Mouse (Mus musculus) C2C12 (cell line): ENCODE measurements at regions not wholly inside any gene's neighbourhood (a gene's known extent, or its start where the extent isn't known, plus 50 kb on each side); places are given as distances from the start of the nearest gene placed in this dataset.

Experiments
- H3K27me3 ChIP-seq: one replicate; pipeline ENCODE4 v1.6.1; 2011; ENCODE audit not compliant: control insufficient read depth, insufficient read depth, insufficient read length
- H3K36me3 ChIP-seq: one replicate; pipeline ENCODE4 v1.6.1; 2011; ENCODE audit not compliant: control insufficient read depth, insufficient read depth
- H3K4me3 ChIP-seq: one replicate; pipeline ENCODE4 v1.5.1; 2011; ENCODE audit warnings: mild to moderate bottlenecking, control low read depth; ENCODE audit not compliant: poor library complexity, insufficient read depth, severe bottlenecking
- H3K79me2 ChIP-seq: one replicate; pipeline ENCODE4 v1.6.1; 2011; ENCODE audit not compliant: control insufficient read depth, insufficient read depth
- H3K79me3 ChIP-seq: one replicate; pipeline ENCODE4 v1.6.1; 2011; ENCODE audit warnings: low read depth, control low read depth
- H3ac ChIP-seq: one replicate; pipeline ENCODE3; 2011; ENCODE audit warnings: low read depth; ENCODE audit not compliant: control insufficient read depth, insufficient read length
- CEBPB ChIP-seq: IDR thresholded peaks from one replicate; pipeline ENCODE4 v1.6.1; 2011; ENCODE audit warnings: low read depth, mild to moderate bottlenecking, control low read depth, moderate library complexity
- CTCF ChIP-seq: IDR thresholded peaks from one replicate; pipeline ENCODE4 v1.5.1; 2011; ENCODE audit not compliant: control insufficient read depth, insufficient read depth, insufficient read length
- FOSL1 ChIP-seq: IDR thresholded peaks from one replicate; pipeline ENCODE4 v1.8.0; 2011; ENCODE audit warnings: mild to moderate bottlenecking, low read length; ENCODE audit not compliant: poor library complexity, insufficient read depth, severe bottlenecking
- MAX ChIP-seq: IDR thresholded peaks from one replicate; pipeline ENCODE4 v1.6.1; 2011; ENCODE audit warnings: mild to moderate bottlenecking, control low read depth
- MYOD1 ChIP-seq: IDR thresholded peaks from one replicate; pipeline ENCODE4 v1.6.1; 2011; ENCODE audit warnings: low read depth; ENCODE audit not compliant: control insufficient read depth, insufficient read length
- MYOG ChIP-seq: IDR thresholded peaks from one replicate; pipeline ENCODE4 v1.6.1; 2011; ENCODE audit not compliant: control insufficient read depth, insufficient read length; ENCODE audit errors: extremely low read depth
- USF1 ChIP-seq: IDR thresholded peaks from one replicate; pipeline ENCODE4 v1.6.1; 2011; ENCODE audit warnings: low read depth, mild to moderate bottlenecking, control low read depth, moderate library complexity

DNA sequence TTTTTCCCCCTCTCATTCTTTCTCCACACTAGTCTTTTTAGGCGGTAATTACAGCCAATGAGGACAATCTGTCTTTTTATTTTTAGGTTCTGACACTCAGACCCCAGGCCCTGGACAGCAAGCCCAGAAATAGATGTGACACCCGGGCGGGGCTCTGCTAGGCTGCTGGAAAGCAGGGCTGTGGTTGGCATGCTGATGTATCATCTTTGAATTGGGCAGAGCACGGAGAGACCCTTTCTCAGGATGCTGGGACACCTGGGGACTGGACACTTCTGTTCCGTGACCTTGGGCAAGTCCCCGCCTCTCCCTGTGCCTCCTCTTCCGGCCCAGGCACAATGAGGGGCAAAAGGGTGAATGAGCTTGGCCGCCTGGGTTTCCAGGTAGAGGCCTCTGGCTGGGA lies 96.8 kb upstream of the Unc5b start:
- H3K79me3 ChIP-seq: no peaks in the 10 kb centered on the region
- H3K27me3 ChIP-seq: no peaks in the 10 kb centered on the region
- no peaks in the 10 kb centered on the region for H3K36me3 ChIP-seq
- no peak overlapping the region for H3ac ChIP-seq
- no peak overlapping the region for H3K4me3 ChIP-seq
- TF ChIP-seq FOSL1 (no peak), MAX (no peak)
- H3K79me2 ChIP-seq: no peaks in the 10 kb centered on the region

DNA sequence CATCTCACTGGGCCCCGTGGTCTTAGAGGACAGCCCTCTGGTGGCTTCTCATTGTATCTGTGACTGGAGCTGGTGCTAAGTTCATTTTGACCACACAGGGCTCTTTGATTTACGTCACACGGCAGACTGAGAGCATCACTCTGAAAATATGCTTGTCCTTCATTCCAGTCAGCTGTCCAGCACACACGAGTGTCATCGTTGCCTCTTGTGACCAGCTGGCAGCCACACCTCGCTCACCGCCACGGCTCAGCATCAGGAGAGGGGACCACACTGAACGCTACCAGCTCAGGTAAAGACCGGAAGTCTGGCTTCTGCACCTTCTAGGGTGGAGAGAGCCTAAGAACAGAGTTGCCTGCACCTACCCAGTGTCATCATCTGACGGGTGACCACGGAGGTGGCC lies 95.3 kb upstream of the Unc5b start:
- TF ChIP-seq CTCF: no peak
- no peaks in the 10 kb centered on the region for H3K79me2 ChIP-seq
- H3K79me3 ChIP-seq: no peaks in the 10 kb centered on the region
- no peak overlapping the region for H3K4me3 ChIP-seq
- no peaks in the 10 kb centered on the region for H3K36me3 ChIP-seq
- no peak overlapping the region for H3ac ChIP-seq
- H3K27me3 ChIP-seq: no peaks in the 10 kb centered on the region

DNA sequence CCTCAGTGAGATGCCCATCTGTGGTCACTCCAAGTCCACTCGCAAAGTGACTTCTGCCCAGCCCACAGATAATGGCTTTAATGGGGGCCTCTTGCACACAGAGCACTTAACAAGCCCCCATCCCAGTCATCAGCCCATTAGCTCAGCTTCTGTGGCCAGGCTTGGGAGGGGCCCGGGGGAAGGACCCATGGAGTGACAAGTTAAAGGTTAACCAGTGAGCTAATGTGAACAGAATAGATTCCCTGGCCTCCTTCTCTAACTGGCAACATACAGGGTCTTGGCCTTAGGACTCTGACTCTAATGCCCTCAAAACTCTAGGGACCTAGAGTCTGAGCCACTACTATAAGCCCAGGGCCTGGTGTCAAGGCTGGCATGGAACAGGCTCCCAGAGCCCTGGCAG lies 94.3 kb upstream of the Unc5b start:
- TF ChIP-seq USF1 (no peak), MYOG (no peak), CEBPB (no peak), CTCF (no peak), FOSL1 (no peak), MAX (no peak), MYOD1 (no peak)
- Histone ChIP-seq H3K79me3 (no peaks in the 10 kb centered on the region), H3K4me3 (no peak overlapping the region), H3K27me3 (no peaks in the 10 kb centered on the region), H3ac (no peak overlapping the region), H3K79me2 (no peaks in the 10 kb centered on the region), H3K36me3 (no peaks in the 10 kb centered on the region)

DNA sequence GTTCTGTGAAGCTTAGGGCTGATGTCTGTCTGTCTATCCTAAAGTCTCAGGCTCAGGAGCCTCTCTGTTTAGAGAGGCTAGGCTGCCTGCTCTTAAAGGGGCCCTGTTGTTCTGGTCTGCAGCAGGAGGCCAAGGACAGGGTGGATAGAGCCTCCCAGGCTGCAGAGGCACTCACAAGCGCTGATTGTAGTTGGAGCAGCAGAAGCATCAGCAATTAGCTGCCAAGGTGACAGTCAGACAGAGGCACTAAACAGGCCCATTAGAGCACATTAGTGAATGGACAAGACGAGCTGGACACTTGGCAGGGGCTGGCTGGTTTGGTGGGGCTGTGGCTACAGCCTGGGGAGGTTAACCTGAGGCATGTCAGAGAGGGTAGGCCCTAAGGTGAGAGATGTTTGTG lies 93.8 kb upstream of the Unc5b start:
- no peaks in the 10 kb centered on the region for H3K27me3 ChIP-seq
- TF ChIP-seq MAX (no peak), MYOD1 (no peak), USF1 (no peak), MYOG (no peak), CTCF (no peak), FOSL1 (no peak), CEBPB (no peak)
- no peaks in the 10 kb centered on the region for H3K79me2 ChIP-seq
- no peaks in the 10 kb centered on the region for H3K79me3 ChIP-seq
- no peak overlapping the region for H3ac ChIP-seq
- no peak overlapping the region for H3K4me3 ChIP-seq
- no peaks in the 10 kb centered on the region for H3K36me3 ChIP-seq

DNA sequence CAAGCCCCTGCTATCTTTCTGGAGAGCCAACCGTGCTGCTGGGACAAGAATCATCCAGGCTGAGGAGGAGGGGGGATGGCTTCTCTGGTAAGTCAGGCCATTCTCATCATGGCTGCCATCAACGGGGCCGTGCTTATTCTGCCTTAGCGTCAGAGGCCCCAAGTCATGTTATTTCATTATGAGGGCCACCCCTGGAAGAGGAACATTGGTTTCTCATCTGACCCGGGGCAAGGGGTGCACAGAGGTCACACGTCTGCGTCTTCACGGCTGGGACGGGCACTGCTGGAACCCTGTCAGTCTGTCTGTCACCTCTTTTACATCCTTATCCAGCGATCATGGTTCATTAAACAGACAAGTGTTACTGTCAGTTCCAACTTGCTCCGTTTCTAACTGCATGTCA lies 92.4 kb upstream of the Unc5b start:
- Histone ChIP-seq H3K4me3 (no peak overlapping the region), H3K27me3 (no peaks in the 10 kb centered on the region), H3K79me3 (no peaks in the 10 kb centered on the region), H3ac (no peak overlapping the region), H3K36me3 (no peaks in the 10 kb centered on the region), H3K79me2 (no peaks in the 10 kb centered on the region)
- TF ChIP-seq FOSL1 (no peak), CEBPB (no peak), MYOG (no peak), USF1 (no peak), MYOD1 (no peak), CTCF (no peak), MAX (no peak)

DNA sequence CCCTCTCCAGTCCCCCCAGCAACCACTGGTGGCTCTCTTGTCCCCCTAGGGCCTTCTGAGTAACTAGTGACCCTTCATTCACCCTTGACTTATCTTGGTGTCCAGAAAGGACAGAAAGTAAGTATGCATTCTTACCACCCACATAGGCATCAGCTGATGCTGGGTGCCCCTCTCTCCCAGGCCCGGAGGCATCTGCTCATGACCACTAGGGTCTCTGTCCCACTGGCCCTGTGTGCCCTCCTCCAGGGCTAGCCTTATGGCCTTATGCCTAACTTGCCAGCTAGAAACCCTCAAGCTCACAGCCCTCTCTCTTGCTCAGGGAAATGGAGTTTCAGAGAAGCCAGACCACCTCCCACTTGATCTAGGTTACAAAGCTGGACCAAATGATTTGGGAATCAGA lies 89.2 kb upstream of the Unc5b start:
- TF ChIP-seq MAX: no peak
- TF ChIP-seq MYOG: no peak
- no peak for TF ChIP-seq CTCF
- no peak for TF ChIP-seq MYOD1
- H3K36me3 ChIP-seq: no peaks in the 10 kb centered on the region

DNA sequence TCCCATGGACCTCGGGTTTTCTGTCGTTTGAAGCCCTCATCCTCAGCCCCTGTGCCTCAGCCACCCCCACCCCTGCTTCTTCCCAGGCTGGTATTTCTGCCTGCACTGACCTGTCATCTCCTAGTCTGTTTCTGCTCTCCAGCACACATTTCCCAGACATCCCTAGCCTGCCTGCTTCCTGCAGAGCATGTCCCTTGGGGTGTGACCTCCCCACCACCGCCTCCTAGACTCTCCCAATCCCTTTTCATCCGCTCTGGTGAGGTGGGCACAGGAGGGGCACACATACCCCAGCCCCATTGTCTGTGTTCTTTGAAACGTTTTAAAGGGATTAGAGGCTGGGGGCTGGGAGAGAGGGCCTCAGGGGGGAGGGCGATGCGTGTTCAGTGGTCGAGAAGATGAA lies 86.6 kb upstream of the Unc5b start:
- Histone ChIP-seq H3K4me3 (no peak overlapping the region), H3K79me3 (no peaks in the 10 kb centered on the region), H3K27me3 (no peaks in the 10 kb centered on the region), H3K79me2 (no peaks in the 10 kb centered on the region), H3K36me3 (no peaks in the 10 kb centered on the region), H3ac (no peak overlapping the region)
- TF ChIP-seq CEBPB (no peak), FOSL1 (no peak), USF1 (no peak), MYOG (no peak), CTCF (no peak), MAX (no peak), MYOD1 (no peak)

More for the DNA sequence above, 89.2 kb upstream of the Unc5b start:
- Histone ChIP-seq H3K4me3 (no peak overlapping the region), H3K79me3 (no peaks in the 10 kb centered on the region), H3K27me3 (no peaks in the 10 kb centered on the region), H3K79me2 (no peaks in the 10 kb centered on the region), H3ac (no peak overlapping the region)
